Mouse (Mus musculus) ES-E14 (cell line): ENCODE measurements around the gene Tgfbr2.

Source experiments
- CHD2 ChIP-seq: IDR thresholded peaks from 2 replicates; pipeline ENCODE4 v1.6.1; 2014; ENCODE audit warnings: mild to moderate bottlenecking, low read depth, low read length, inconsistent platforms
- ZNF384 ChIP-seq: IDR thresholded peaks from 2 replicates; pipeline ENCODE4 v1.6.1; 2012; ENCODE audit warnings: low read depth, low read length, inconsistent platforms

GRCm38 (mm10) chr9:116222000-116222399, 46.8 kb upstream of the Tgfbr2 start:
- TF ChIP-seq CHD2 (no peak), ZNF384 (no peak)
